Comparison of ENCODE assay signal across 9 mouse cellular contexts in the genomic region with DNA sequence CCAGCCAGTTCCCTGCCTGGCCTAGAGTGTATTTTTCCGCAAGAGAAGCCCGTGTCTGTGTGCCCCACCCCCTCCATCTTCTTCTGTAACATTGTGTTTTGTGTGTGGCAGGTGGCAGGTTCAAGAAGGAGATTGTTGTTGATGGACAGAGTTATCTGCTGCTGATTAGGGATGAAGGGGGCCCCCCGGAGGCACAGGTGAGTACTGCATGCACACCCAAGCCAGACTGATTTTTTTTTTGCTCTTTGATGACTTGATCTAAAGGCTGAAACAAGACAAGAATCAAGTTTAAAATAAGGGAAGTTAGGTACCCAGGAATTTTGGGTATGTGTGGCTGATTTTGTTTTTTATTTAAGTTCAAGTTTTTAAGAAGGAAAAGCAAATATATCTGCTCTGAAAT.
DNase-seq lines count a peak whose midpoint lies in the region; ATAC-seq and TF ChIP-seq lines count a peak whose summit lies in the region.
"Had no signal": no experiment of that assay in that cellular context is flagged by ENCODE, and none has a peak within 500 bp of the region (broad histone marks: within the 10 kb centered on the region; RNA-seq: fewer than 3 reads in every experiment).

No protein-coding gene starts in this region.

- peak; percentile 62 for TF ChIP-seq CTCF in liver, adult 2 months (IDR thresholded peaks at IDR 0.05; ENCODE audit: low read depth, low read length)

- DNase-seq in embryo, embryonic 10.5 days (ENCODE audit: low spot score): peak; percentile 26
- no peak for DNase-seq in embryo, embryonic 11 days
- DNase-seq in liver, adult 2 months (ENCODE audit: extremely low read depth, low read depth, low spot score): no peak
- DNase-seq in liver: no peak
- peak; percentile 73 to 82 for DNase-seq in cerebellum, postnatal 14 days
- no peak for DNase-seq in c-Kit-positive CD71-positive TER-119-positive erythroid progenitor cells, embryonic 14.5 days (ENCODE audit: low spot score)
- no peak for DNase-seq in urinary bladder, adult 18-20 months (ENCODE audit: low spot score in 2 of 2)

- H3K4me3 ChIP-seq in liver, adult 2 months (ENCODE audit: insufficient read depth, low read depth, low read length): no peak overlapping the region
- H3K4me3 ChIP-seq: embryonic facial prominence, embryonic 12.5 days had no signal

- H3K27me3 ChIP-seq in liver, adult 2 months (ENCODE audit: control insufficient read depth, insufficient read depth, low read length): no peaks in the 10 kb centered on the region
- H3K27me3 ChIP-seq: embryonic facial prominence, embryonic 12.5 days had no signal

- H3K9ac ChIP-seq in liver, adult 2 months (ENCODE audit: low read depth, low read length): no peak overlapping the region
- H3K9ac ChIP-seq: embryonic facial prominence, embryonic 12.5 days had no signal

- no peaks in the 10 kb centered on the region for H3K4me1 ChIP-seq in liver, adult 2 months (ENCODE audit: control insufficient read depth, insufficient read depth, low read length)
- H3K4me1 ChIP-seq: embryonic facial prominence, embryonic 12.5 days had no signal

- no peaks in the 10 kb centered on the region for H3K79me2 ChIP-seq in liver, adult 2 months (ENCODE audit: control insufficient read depth, insufficient read depth, low read length)

- no peak for TF ChIP-seq POLR2A in liver, adult 2 months (IDR thresholded peaks at IDR 0.05; ENCODE audit: extremely low read depth, insufficient read depth, low read length)

- no peaks in the 10 kb centered on the region for H3K36me3 ChIP-seq in liver, adult 2 months (ENCODE audit: control insufficient read depth, insufficient read depth, low read length)

- H3K27ac ChIP-seq in liver, adult 2 months (replicated peaks; ENCODE audit: insufficient read depth, low read depth, low read length): no peak overlapping the region
- H3K27ac ChIP-seq: embryonic facial prominence, embryonic 12.5 days had no signal

- 68% methylated on average over 3 of the region's 3 CpGs for WGBS in liver, adult 2 months

- ATAC-seq in megakaryocyte-erythroid progenitor cell, adult 5-6 weeks (replicated peaks; ENCODE audit: low FRiP score, low TSS enrichment, poor library complexity, severe bottlenecking): 0 out of 2 replicates have a peak, but pooled peaks have one; percentile 20

Comparison
In these comparisons a context has a peak if more than half of its experiments do, and no peak if none do; other contexts are left out.
1. DNase-seq: peak in embryo, embryonic 10.5 days (single experiment) and cerebellum, postnatal 14 days (2 of 2); none in embryo, embryonic 11 days (single experiment), liver, adult 2 months (single experiment), liver (single experiment), c-Kit-positive CD71-positive TER-119-positive erythroid progenitor cells, embryonic 14.5 days (single experiment) and urinary bladder, adult 18-20 months (0 of 2).